Mouse (Mus musculus) monocyte, adult 5-6 weeks (primary cell): ENCODE measurements around the gene Gm48551. TPM values are rescaled to one million over a fixed set of nuclear protein-coding genes. Genes with fewer than 3 reads are reported as not detected.
A peak's percentile ranks its signal among the peaks of the same experiment; 100 is the strongest.

ENCODE experiments used
- ATAC-seq: fragments of 153-309, 156-312 bp; replicated peaks from 2 replicates; pipeline ENCODE4 v1.8.0; 2017; ENCODE audit warnings: mild to moderate bottlenecking; ENCODE audit not compliant: low TSS enrichment, insufficient number of reproducible peaks, severe bottlenecking, poor library complexity, low FRiP score
- total RNA-seq: library from RNA; stranded (forward); fragments of 200-1000, 200-491, 200-594 nt; gene quantifications from 3 replicates; pipeline ENCODE4 v1.2.3, GENCODE M21; 2017

Gm48551 gene
- total RNA-seq, 1 experiment from 2014 or later, result not detected

GRCm38 (mm10) chr10:81412586-81413309 is 28.5 kb downstream of the Gm48551 start:
- no peak for ATAC-seq

- peak; percentile 44 for ATAC-seq
These were observed 29.3 kb downstream of the Gm48551 start for GRCm38 (mm10) chr10:81413310-81414261.

- ATAC-seq, result no peak
These were observed 30.4 kb downstream of the Gm48551 start for GRCm38 (mm10) chr10:81414682-81415081.

- ATAC-seq, result no peak
These were observed 30.9 kb downstream of the Gm48551 start for GRCm38 (mm10) chr10:81415146-81415545.

- no peak for ATAC-seq
These were observed 31.5 kb downstream of the Gm48551 start for GRCm38 (mm10) chr10:81415549-81416310.

- ATAC-seq, result no peak
These were observed 32.4 kb downstream of the Gm48551 start for GRCm38 (mm10) chr10:81416581-81417226.

- ATAC-seq, result no peak
These were observed 33.3 kb downstream of the Gm48551 start for GRCm38 (mm10) chr10:81417227-81418215.

GRCm38 (mm10) chr10:81418216-81419070 is 34.2 kb downstream of the Gm48551 start:
- ATAC-seq, result no peak

- no peak for ATAC-seq
These were observed 35.1 kb downstream of the Gm48551 start for GRCm38 (mm10) chr10:81419111-81419928.

GRCm38 (mm10) chr10:81420191-81420767 is 36.0 kb downstream of the Gm48551 start:
- ATAC-seq, result no peak

- no peak for ATAC-seq
These were observed 37.0 kb downstream of the Gm48551 start for GRCm38 (mm10) chr10:81421041-81421796.

GRCm38 (mm10) chr10:81421797-81422100 is 37.5 kb downstream of the Gm48551 start:
- ATAC-seq, result no peak

GRCm38 (mm10) chr10:81422191-81422590 is 37.9 kb downstream of the Gm48551 start:
- ATAC-seq, result no peak

- ATAC-seq, result no peak
These were observed 38.5 kb downstream of the Gm48551 start for GRCm38 (mm10) chr10:81422661-81423217.
